Mouse (Mus musculus) gonadal fat pad, adult 2 months (tissue): Measurements from ENCODE around the gene Utp14b. TPM values are rescaled to one million over a fixed set of nuclear protein-coding genes. Genes with fewer than 3 reads are reported as not detected.

Source experiments
- DNase-seq: peaks from one replicate; pipeline ENCODE4 v3.0.0-alpha.2; 2012; ENCODE audit warnings: low read depth
- polyA plus RNA-seq: library from polyadenylated mRNA; depleted of rRNA; stranded (reverse); fragments of >200 nt; gene quantifications from 2 replicates; pipeline ENCODE4 v1.2.3, GENCODE M21; 2012; rRNA removed

The Utp14b gene
- polyA plus RNA-seq, result 0.54 and 1.1 TPM in 2 replicates

DNA sequence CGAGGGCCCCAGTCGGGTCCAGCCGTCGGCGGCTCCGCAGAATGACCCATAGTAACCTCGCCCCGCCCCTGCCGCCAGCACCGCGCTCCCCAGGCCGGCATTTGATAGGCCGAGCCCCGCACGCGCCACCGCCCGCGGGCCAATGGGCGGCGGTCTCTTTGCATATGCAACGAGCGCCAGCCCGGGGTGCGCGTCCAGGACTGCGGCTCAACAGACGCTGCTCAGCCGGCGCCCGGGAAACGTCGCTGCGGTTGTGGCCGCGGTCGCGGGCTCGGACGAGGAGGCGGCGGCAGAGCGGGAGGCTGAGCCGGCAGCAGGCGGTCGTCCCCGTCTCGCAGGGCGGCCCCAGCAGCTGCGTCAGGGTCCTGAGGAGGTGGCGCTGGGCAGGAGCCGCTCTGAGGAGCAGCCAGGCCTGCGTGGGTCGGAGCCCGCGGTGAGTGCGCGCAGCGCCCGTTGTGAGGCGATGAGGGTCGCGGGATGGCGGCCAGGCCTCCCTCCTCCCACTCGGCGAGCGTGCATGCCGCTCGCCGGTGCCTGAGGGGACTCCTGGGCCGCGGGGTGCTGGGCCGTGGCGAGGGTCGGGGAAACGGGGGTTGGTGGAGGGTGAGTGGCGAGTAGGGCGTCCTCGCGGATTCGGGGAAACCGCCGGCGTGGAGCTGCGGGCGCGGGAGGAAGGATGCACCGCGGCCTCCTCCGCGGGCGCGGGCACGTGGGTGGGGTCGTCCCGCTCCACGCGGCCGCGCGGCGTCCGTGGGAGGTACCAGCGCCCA lies at the start of gene Utp14b, which contains the start of gene Acsl3:
TSS of gene Utp14b (plus strand) at position 368 of the 770 bp plus-strand sequence.
TSS of gene Acsl3 (plus strand) at position 155 of the 770 bp plus-strand sequence.
- DNase-seq, result no peak

DNA sequence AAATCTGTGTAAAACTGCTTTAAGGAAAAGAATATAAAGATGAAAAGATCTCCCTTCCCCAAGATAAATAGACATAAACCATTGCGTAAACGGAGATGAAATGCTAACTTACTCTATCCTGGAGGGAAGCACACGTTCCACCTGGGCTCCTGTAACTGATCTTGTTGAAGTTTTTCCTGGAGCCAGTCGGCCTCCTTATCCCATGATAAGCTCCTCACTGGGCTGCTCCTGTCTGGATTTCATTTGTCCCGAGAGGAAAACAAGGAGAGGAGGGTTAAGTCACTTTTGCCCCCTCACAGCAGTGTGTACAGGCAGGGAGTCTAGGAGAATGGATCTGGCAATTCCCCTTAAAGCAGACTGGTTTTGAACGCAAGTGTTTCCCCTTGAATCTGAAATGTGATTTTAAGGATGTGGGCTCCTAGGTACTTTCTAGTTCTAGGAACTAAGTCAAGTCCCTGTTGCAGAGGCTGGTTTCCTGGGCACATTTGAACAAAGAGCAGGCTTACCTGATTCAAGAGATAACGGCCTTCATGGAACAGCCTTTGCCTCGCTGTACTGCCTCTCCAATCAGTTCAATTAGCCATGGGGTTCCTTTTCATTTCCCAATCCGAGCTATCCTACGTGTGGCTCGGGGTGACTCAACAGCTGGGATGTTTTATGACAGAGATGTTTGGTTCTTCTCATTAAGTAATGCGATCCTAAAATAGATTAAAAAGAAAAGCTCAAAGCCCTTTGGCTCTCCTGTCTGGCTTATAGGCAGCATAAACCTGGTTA lies 48.5 kb upstream of the Utp14b start:
- DNase-seq, result peak; percentile 82

GRCm38 (mm10) chr1:78611039-78611438 lies 46.8 kb upstream of the Utp14b start:
- no peak for DNase-seq

DNA sequence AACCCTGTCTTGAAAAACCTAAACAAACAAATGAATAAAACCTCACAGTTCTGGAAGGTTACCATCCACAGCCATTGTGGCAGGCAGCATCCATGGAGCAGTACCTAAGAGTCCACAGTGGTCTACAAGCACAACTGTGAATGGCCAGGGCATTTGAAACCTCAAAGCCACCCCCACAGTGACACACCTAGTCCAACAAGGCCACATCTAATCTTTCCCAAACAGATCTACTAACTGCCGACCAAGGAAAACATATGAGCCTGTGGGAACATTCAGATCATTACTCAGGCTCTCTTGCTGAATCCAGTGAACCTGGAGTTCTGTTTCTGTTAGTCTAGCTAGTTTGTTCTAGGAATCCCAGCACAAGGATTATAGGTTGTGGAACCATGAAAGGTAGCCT lies 44.9 kb upstream of the Utp14b start:
- DNase-seq, result no peak

- DNase-seq, result no peak
Observed at GRCm38 (mm10) chr1:78624352-78624751, 33.5 kb upstream of the Utp14b start.

- DNase-seq, result no peak
Observed at GRCm38 (mm10) chr1:78634486-78634885, 23.4 kb upstream of the Utp14b start.

DNA sequence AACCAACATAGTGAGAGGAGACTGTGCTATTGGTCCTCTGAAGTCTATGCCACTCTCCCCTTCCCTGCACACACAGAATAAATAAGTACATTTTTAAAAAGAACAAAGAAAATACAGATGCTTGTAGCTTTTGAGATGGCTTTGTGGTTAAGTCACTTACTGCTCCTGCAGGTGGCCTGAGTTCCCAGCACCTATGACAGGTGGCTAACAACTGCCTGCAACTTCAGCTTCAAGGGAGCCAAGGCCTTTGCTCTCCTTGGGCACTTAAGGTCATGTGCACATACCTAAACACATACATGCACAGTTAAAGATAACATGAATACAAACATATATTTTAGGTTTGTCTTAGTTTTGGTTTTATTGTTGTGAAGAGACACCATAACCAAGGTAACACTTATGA lies 17.0 kb upstream of the Utp14b start:
- DNase-seq, result no peak

GRCm38 (mm10) chr1:78641791-78642190 lies 16.0 kb upstream of the Utp14b start:
- DNase-seq, result no peak

DNA sequence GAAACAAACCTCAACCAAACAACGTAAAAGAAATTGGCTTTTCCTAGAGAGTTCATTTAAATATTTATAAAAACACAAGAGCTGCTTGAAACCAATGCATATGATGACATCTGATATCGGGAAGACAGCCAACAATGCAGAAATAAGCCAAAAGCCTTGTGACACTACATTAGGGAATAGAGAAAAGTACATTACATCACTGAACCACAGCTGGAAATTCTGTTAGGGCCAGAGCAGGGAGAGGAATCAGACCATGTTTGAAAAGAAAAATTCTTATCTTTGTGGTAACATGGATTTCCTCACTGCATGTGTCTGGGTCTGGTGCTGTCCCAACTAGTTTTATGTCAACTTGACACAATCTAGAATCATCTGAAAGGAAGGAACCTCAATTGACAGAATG lies 15.6 kb upstream of the Utp14b start:
- DNase-seq, result no peak

DNA sequence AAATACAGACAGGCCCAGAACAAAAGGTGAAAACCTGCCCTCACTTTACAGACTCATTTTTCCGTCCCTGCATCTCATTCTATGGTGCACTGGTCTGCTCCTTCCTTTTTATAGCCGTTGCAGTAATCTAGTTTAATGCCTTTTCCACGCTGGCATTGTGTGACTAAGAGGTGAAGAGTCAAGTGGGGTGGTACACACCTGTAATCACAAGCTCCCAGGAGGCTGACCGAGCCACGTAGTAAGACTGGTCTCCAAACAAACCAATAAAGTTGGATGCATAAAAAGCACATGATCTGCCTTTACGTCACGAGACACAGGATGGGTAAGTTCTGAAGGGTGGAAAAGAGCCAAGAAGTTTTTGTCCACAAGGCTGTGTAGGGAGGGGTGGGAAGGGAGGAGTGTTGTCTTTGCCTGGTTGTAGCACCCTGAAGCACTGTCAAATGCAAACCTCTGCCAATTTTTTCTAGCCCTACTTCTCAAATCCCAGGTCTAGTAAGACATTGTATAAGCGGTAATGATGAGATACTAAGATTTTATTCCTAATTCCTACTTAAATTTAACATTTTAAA lies 10.4 kb upstream of the Utp14b start:
- DNase-seq, result no peak

DNA sequence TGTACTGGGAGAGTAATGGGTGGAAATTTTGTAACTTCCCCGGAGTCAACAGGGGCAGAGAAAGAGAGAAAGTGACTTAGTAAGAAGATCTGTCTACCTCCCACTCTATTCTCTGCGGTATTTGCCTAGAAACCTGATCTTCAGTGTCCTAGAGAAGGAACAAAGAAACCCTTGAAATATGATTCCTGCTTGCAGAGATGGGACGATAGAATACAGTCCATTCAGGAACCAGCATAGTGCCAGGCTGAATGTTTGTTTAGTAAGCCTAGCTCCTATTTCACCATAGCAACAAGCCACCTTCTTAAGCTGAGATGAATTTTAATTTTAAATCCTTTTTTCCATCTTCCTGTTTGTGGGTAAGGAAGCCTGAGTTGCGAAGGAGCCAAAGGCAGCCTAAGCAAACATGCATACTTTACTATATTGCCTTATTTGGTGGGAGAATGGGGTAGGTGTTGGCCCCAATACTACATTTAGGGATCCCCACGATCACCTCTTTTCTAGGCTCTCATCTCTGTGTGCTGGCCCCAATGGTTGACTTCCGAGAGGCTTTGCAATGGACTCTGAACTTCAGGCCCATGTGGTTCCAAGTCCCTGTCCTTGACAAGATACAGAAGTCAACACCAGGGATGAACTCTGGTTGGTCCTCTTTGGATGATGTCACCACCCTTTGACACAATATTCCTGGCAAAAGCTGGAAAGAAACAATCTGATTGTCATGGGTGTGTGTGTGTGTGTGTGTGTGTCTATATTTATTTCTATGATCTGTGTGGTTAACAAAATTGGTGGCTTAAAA lies 8.4 kb upstream of the Utp14b start:
- DNase-seq, result no peak

DNA sequence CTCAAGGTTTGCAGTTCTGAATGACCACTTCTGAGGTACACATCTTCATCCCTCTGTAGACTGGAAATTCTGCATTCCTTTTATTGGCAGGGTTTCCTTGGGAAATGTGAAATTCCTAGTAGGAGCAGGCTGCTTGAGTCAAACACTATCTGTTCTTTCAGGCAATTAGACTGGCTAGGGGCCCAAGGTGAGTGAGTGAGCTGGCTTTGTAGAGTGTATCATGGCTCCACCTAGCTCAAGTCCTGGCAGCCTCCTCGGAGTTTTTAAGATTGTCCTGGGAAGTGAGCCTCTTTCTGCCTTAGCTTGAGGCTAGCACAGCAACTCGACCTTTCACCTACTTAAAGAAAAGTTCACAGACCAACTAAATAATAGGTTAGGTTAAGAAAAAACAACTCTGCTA lies 1.4 kb upstream of the Utp14b start:
- DNase-seq, result peak; percentile 89

DNA sequence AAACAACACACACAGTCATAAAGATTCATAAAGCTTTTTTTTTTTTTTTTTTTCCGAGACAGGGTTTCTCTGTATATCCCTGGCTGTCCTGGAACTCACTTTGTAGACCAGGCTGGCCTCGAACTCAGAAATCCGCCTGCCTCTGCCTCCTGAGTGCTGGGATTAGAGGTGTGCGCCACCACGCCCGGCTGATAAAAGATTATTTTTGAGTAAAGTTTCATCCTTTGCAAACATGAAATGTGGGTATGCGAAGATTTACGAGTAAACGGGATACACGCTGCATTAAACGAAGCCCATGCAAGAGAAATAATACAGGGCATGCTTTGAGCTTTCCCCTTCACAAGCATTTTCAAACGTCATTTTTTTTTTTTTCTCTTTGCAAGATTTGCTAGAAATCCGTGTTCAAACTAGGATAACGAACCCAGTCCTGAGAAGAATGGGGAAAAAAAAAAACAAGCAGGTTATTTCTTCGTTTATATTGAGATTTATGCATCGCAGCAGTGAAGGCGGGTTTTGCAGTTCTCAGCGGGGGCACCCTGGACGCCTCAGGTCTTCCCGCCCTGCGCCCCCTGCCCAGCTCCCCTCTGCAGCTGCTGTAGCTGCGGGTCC lies 713 bp upstream of the Utp14b start:
- no peak for DNase-seq

GRCm38 (mm10) chr1:78658441-78659269 lies 817 bp downstream of the Utp14b start:
- no peak for DNase-seq

DNA sequence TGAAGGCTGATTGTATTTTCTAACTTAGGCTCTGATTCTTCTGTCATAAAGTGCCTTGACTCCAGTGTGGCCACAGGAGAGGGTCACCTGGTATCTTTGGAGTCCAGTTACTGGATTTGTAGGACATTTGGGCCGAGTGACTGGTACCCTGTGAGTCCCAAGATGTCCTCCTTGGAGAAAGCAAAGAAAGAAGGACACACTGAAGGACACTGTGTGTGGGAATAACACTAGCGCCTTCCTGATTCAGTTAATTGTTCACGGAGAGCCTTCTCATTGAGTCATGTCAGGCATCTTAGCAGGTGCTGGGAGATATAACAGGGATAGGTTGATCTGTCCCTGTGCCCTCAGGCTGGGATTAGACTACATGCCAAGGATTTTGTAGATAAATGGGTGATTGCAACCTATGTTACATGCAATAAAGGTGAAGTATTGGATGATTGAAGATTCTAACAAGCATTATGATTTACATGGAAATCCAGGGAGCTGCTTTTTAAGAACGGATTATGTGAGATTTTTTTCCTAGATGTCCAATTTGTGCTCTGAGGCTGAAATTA lies 1.5 kb downstream of the Utp14b start:
- peak; percentile 81 for DNase-seq

- DNase-seq, result no peak
Observed at GRCm38 (mm10) chr1:78664326-78664725, 6.5 kb downstream of the Utp14b start.

DNA sequence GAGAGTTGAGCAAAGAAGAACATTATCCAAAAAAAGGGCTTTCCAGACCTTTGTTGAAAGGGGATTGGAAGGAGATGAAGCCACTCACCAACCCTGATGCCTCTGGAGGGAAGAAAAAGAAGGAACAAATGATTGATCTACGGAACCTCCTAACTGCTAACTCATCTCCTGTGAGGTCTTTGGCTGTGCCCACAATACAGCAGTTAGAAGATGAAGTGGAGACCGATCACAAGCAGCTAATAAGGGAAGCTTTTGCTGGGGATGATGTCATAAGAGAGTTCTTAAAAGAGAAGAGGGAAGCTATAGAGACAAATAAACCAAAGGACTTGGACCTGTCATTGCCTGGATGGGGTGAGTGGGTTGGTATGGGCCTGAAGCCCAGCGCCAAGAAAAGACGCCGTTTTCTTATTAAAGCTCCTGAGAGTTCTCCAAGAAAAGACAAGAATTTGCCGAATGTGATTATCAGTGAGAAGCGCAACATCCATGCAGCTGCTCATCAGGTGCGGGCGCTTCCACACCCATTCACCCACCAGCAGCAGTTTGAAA lies 8.2 kb downstream of the Utp14b start:
- no peak for DNase-seq

DNA sequence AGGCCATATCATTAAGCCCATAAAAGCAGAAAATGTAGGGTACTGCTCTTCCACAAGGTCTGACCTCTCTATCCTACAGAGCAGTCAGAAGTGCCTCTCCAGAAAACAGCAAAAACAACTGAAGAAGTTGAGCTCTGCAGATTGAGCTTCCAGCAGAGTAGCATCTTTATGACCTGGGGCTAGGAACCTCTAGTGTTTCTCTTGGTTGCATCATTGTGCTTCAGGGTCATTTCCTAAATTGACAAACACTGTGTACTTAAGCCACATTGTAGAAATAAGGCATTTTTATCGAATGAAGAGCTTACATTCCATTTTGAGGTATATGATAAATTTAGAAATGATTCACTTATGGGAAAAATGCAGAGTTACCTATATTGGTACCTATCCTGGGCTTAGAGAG lies 8.7 kb downstream of the Utp14b start:
- no peak for DNase-seq

DNA sequence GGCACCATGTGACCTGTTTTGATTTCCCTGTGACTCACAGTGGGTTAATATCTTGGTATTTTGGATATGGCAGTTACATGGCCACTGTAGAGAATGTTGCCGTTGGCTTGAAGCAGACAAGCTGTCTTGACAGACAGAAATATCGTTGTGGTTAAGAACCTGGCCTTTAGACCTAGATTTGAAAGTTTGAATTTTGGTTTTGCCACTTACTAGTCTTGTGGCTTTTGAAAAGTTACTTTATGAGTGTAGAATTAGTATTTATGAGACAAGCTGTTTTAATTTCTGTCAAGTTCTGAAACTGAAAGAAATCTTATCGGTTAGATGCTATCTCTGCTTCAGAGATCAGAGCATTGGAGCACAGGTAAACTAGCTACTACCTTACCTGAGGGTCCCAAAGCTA lies 24.5 kb downstream of the Utp14b start:
- no peak for DNase-seq

- DNase-seq, result no peak
Observed at GRCm38 (mm10) chr1:78684128-78684527, 26.3 kb downstream of the Utp14b start.
